Mouse (Mus musculus): ENCODE data around the gene Gm36028. TPM values are rescaled to one million over a fixed set of nuclear protein-coding genes. Genes with fewer than 3 reads are reported as not detected.

Gene Gm36028
- polyA plus RNA-seq, 1 experiment from 2014 or later, result 0.88 TPM

DNA sequence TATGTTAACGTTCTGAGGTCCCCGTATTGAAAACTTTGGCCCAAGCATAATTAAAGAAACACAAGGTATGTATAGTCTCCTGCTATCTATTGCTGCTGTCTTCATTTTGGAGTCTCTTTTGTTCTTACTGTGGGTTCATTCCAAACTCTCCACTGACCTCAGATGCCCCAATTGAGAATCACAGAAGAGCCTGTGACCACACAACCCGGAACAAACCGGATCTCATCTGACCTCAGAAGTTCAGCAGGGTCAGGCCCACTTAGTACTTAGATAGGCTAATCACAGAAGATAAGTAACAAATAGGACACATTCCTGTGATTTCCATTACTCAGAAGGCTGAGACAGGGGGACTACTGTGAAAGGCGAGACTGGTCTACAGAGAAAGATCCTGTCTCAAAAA is 6.4 kb downstream of the Gm36028 start:
- no peaks in the 10 kb centered on the region for H3K36me3 ChIP-seq
- WGBS, result 33% methylated on average over 5 of the region's 5 CpGs
- no peaks in the 10 kb centered on the region for H3K9me3 ChIP-seq
- DNase-seq (ENCODE audit: low spot score), result no peak
- H3K4me3 ChIP-seq, result no peak overlapping the region
- H3K4me1 ChIP-seq, result peaks cover 50% of the 10 kb centered on the region
- H3K27me3 ChIP-seq (ENCODE audit: insufficient read depth, poor library complexity, severe bottlenecking), result no peaks in the 10 kb centered on the region
- H3K27ac ChIP-seq, result 0 out of 2 replicates have a peak overlapping the region, but pooled peaks have one; percentile 42

DNA sequence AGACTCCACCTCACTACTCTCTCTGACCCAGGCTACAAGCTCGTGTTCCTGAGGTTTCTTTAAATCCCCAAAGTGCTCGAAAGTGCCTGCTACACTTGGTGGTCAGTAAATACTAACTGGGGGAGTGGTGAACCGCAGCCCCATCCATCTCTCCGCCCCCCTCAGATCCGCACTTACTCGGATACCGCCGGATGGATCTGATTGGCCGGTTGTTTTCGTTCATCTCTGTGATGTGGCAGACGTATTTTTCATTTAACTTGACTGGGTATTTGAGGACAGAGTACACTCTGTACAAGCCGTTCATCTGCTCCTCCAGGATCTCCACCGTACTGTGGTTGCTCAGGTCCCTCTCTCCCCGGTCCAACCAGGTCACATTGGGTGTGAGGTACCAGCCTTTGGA is 6.9 kb downstream of the Gm36028 start:
- H3K9me3 ChIP-seq, result no peaks in the 10 kb centered on the region
- H3K27ac ChIP-seq, result peak overlapping the region; percentile 37; the same call in 1 of the 2 replicates
- WGBS, result 51% methylated on average over 14 of the region's 14 CpGs
- H3K36me3 ChIP-seq, result no peaks in the 10 kb centered on the region
- 0 out of 2 replicates have a peak overlapping the region, but pooled peaks have one; percentile 4 for H3K4me3 ChIP-seq
- DNase-seq (ENCODE audit: low spot score), result no peak
- peaks cover 50% of the 10 kb centered on the region for H3K4me1 ChIP-seq
- H3K27me3 ChIP-seq (ENCODE audit: insufficient read depth, poor library complexity, severe bottlenecking), result no peaks in the 10 kb centered on the region

DNA sequence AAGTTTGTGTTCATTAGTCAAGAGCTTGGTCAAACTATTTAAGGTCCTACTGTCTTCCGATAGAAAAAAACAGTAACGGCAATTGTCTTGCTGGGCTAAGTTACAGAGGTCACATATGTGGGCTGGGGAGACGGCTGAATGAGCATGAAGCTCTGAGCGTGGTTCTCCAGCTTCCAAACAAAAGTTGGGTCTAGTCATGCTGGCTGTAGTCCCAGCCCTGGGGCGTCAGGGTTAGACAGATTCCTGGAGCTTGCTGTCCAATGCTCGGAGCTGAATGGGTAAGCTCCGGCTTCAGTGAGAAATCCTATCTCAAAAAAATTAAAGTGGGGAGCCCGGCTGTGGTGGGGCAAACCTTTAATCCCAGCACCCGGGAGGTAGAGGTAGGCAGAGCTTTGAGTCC is 7.7 kb downstream of the Gm36028 start:
- H3K9me3 ChIP-seq, result no peaks in the 10 kb centered on the region
- no peak overlapping the region for H3K4me3 ChIP-seq
- 77% methylated on average over 9 of the region's 9 CpGs for WGBS
- H3K27me3 ChIP-seq (ENCODE audit: insufficient read depth, poor library complexity, severe bottlenecking), result no peaks in the 10 kb centered on the region
- DNase-seq (ENCODE audit: low spot score), result no peak
- no peak overlapping the region for H3K27ac ChIP-seq
- H3K4me1 ChIP-seq, result peaks cover 50% of the 10 kb centered on the region
- H3K36me3 ChIP-seq, result no peaks in the 10 kb centered on the region

DNA sequence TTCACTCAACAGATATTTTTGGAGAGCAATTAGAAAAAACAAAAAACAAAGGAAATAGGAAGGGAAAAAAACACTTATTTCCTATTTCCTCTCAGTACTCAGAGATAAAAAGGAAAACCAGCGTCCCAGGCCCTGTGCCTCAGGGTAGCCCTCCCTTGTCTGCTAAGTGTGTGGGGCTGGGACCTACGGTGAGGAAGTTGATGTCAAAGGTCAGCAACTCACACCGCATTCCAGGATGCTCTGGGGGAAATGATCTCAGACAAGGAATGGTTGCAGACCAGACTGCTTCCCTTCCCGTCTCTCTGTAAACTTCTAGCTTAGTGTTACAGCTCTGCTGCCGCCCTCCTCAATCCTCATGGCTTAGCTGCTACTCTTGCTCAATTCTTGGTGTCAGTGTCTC is 9.6 kb downstream of the Gm36028 start:
- Histone ChIP-seq H3K36me3 (no peaks in the 10 kb centered on the region), H3K9me3 (no peaks in the 10 kb centered on the region), H3K4me3 (no peak overlapping the region), H3K4me1 (peaks cover 44% of the 10 kb centered on the region), H3K27me3 (ENCODE audit: insufficient read depth, poor library complexity, severe bottlenecking) (no peaks in the 10 kb centered on the region), H3K27ac (peak overlapping the region; percentile 67; the same call in 1 of the 2 replicates)
- DNase-seq (ENCODE audit: low spot score), result no peak
- WGBS, result 14% methylated on average over 5 of the region's 5 CpGs

DNA sequence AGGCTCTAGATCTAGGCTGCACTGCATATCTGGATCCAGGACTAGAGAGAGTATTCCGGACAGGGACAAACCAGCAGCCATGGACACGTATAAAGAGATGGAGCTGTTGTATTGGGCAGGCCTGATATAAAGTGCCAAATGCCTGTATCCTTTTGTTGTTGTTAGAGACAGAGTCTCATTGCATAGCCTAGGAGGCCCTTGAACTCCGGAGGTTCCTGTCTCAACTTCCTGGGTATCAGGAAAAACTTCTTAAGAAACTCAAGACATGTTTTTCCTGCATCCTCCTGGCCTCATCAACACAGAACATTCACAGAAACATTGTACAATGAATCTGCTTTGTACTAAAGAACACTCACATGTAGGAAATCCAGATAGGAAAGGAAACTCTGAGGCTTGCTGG is 13.9 kb downstream of the Gm36028 start:
- no peaks in the 10 kb centered on the region for H3K36me3 ChIP-seq
- H3K4me1 ChIP-seq, result peaks cover 31% of the 10 kb centered on the region
- no peaks in the 10 kb centered on the region for H3K27me3 ChIP-seq (ENCODE audit: insufficient read depth, poor library complexity, severe bottlenecking)
- no peak overlapping the region for H3K27ac ChIP-seq
- no peak overlapping the region for H3K4me3 ChIP-seq
- no peaks in the 10 kb centered on the region for H3K9me3 ChIP-seq
- WGBS, result 71% methylated on average over 3 of the region's 3 CpGs
- no peak for DNase-seq (ENCODE audit: low spot score)

DNA sequence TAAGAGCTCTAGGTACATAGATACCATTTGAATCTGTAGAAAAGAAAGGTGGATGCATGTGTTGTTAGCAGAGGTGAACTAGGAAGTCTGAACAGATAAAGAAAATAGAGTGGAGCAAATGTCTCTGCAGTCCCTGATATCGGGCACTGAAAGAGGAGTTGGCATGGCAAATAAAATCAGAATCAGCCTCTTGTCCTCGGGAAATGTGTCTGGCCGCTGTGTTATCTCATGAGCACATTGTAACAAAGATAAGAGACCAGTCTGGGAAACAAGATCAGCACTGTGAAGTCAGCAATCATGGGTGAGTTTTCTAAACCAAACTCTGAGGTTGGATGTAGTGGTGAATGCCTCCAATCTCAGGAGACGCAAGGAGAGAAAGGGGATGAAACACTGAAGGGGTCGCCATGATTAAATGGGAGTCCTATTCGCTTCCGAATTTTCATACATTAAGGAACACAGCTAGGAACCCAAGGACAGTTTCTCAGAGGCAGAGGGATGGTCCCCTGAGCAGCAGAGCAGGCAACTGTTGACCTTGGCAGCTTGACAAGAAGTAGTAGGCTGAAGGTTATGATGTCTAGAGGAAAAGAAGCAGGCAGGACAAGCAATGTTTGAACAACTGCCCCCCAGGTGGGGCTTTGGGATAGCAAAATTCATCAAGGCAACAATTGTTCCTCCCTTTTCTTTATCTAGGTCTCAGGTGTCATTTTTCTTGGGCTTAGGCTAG is 15.6 kb downstream of the Gm36028 start:
- WGBS, result 36% methylated on average over 7 of the region's 7 CpGs
- H3K4me1 ChIP-seq, result peaks cover 26% of the 10 kb centered on the region
- no peaks in the 10 kb centered on the region for H3K9me3 ChIP-seq
- H3K27me3 ChIP-seq (ENCODE audit: insufficient read depth, poor library complexity, severe bottlenecking), result no peaks in the 10 kb centered on the region
- no peaks in the 10 kb centered on the region for H3K36me3 ChIP-seq
- no peak overlapping the region for H3K4me3 ChIP-seq
- DNase-seq (ENCODE audit: low spot score), result no peak
- 0 out of 2 replicates have a peak overlapping the region, but pooled peaks have one; percentile 47 for H3K27ac ChIP-seq

DNA sequence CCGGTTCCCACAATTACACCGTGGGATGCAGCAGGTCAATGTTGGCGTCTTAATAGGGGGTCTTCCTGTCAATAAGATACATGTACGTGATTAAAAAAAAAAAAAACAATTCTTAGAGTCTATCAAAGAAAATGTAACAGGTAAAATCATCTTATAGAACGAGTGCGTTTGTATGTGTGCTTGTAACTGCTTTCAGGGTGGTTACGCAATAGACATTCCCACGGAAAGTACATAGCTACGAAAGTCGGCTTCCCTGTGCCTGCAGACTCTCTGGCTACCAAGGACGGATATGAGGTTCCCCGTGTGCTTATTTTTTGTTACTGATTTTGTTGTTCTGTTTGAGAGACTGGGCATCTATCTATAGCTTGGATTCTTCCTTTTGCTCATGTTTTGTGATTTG is 17.2 kb downstream of the Gm36028 start:
- Histone ChIP-seq H3K4me3 (no peak overlapping the region), H3K27me3 (ENCODE audit: insufficient read depth, poor library complexity, severe bottlenecking) (no peaks in the 10 kb centered on the region), H3K9me3 (no peaks in the 10 kb centered on the region), H3K4me1 (peaks cover 23% of the 10 kb centered on the region), H3K36me3 (no peaks in the 10 kb centered on the region), H3K27ac (no peak overlapping the region)
- 73% methylated on average over 12 of the region's 12 CpGs for WGBS
- no peak for DNase-seq (ENCODE audit: low spot score)

DNA sequence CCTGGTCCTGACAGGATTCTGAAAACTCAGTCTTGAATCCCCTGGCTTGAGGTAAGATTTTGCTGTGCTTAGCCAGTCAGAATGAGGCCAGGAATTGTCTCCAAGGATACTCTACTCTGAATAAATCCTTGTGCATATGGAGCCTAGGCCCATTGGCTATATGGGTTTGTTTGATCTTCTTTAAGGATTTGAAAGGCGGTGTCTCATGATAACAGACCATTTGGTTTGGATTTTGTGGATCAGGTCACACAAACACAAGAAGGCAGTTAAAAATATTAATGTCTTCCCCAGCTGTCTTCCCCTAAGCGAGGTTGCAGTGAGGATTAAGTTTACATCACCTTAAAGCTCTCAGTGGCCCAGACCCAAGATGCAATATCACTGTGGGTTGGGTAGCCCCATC is 18.5 kb downstream of the Gm36028 start:
- H3K27me3 ChIP-seq (ENCODE audit: insufficient read depth, poor library complexity, severe bottlenecking), result no peaks in the 10 kb centered on the region
- no peak overlapping the region for H3K4me3 ChIP-seq

DNA sequence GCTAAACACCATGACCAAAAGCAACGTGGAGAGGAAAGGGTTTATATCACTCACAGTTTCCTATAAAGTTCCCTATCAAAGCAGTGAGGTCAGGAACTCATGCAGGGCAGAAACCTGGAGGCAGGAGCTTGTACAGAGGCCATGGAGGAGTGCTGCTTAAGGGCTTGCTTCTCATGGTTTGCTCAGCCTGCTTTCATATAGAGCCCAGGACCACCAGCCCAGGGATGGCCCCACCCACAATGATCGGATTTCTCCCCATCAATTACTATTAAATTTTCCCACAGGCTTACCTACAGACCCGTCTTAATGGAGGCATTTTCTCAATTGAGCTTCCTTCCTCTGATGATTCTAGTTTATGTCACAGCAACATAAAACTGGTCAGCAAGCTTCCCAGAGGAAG is 23.4 kb downstream of the Gm36028 start:
- no peak for DNase-seq (ENCODE audit: low spot score)
- 66% methylated on average over 3 of the region's 3 CpGs for WGBS
- Histone ChIP-seq H3K27ac (no peak overlapping the region), H3K4me1 (no peaks in the 10 kb centered on the region), H3K4me3 (no peak overlapping the region), H3K27me3 (ENCODE audit: insufficient read depth, poor library complexity, severe bottlenecking) (no peaks in the 10 kb centered on the region), H3K36me3 (peaks cover 43% of the 10 kb centered on the region), H3K9me3 (no peaks in the 10 kb centered on the region)

More for the DNA sequence above, 18.5 kb downstream of the Gm36028 start:
- Histone ChIP-seq H3K36me3 (peaks cover 1% of the 10 kb centered on the region), H3K4me1 (peaks cover 23% of the 10 kb centered on the region), H3K27ac (no peak overlapping the region), H3K9me3 (no peaks in the 10 kb centered on the region)
- no peak for DNase-seq (ENCODE audit: low spot score)
- WGBS, result 81% methylated on average over 2 of the region's 2 CpGs

DNA sequence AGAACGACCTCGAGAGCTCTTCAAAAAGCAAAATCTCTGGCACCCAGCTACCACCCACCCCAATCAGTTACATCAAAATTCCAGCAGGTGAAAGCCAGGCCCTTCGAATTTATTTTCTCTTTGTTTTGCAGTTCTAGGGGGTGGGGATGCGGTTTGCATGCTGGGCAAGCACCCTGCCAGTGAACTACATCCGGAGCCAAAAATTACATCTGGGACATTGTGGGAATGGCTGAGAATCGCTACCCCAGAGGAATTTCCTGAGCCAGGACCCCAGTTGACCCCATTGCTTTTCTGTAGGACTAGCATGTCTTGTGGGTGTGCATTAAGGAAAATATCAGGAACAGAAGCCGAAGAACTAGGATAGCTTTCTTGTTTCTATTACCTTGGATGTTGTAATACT is 29.9 kb downstream of the Gm36028 start:
- no peaks in the 10 kb centered on the region for H3K4me1 ChIP-seq
- no peaks in the 10 kb centered on the region for H3K9me3 ChIP-seq
- H3K36me3 ChIP-seq, result peaks cover 93% of the 10 kb centered on the region
- no peaks in the 10 kb centered on the region for H3K27me3 ChIP-seq (ENCODE audit: insufficient read depth, poor library complexity, severe bottlenecking)
- no peak overlapping the region for H3K27ac ChIP-seq
- no peak overlapping the region for H3K4me3 ChIP-seq
- WGBS, result 80% methylated on average over 7 of the region's 7 CpGs
- peak; percentile 39 for DNase-seq (ENCODE audit: low spot score)

DNA sequence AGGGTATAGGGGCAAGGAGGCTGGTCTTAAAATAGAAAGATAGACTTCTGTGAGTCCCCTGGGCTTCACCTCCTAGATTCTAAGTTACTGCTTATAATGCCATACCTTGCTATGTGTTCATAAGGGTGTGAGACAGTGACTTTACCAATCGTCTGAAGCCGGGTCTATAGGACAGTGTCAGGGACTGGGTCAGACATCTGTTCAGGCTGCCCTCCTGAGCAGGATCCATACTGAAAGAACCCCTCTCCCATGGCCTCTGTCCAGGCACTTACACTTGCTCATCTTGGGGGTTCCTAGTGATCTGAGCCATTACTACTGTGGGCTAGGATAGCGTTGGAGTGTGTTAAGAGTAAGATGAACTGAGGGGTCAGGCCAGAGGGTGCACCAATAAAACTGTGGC is 34.7 kb downstream of the Gm36028 start:
- Histone ChIP-seq H3K27me3 (ENCODE audit: insufficient read depth, poor library complexity, severe bottlenecking) (no peaks in the 10 kb centered on the region), H3K4me3 (no peak overlapping the region), H3K27ac (no peak overlapping the region), H3K36me3 (peaks cover 100% of the 10 kb centered on the region), H3K4me1 (no peaks in the 10 kb centered on the region), H3K9me3 (no peaks in the 10 kb centered on the region)
- no peak for DNase-seq (ENCODE audit: low spot score)
- WGBS, result 86% methylated on average over 3 of the region's 3 CpGs

DNA sequence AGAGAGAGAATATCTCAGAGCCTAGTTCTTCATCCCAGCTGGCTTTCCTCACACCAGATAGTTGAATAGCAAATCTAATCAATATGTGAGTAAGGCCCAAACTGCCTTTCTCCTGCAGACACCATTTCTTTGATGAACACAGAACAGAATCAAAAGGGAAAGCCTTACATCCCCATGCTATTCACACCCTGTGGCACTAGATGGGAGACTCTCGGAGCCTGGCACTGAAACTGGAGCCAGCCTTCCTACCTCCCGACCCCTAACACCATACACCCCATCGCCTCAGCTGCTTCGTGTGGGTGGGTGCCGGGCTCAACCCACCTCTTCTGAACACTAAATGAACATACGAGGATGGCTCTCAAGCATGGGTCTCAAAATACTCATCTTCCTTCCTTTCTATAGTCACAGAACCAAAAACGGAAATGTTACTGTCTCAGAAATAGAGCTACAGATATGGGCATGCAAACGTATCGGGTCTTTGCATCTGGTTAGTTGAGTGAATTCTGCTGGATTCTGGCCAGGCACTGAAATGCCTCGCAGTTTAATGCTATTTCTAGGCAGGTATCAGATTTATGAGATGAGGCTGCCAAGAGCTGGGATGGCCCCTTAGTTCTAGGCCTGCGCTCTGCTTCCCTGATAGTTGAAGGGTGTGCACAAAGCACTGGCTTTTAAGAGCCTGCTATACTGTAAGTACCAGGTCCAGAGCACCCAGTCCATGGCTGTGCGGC is 36.0 kb downstream of the Gm36028 start:
- Histone ChIP-seq H3K27me3 (ENCODE audit: insufficient read depth, poor library complexity, severe bottlenecking) (no peaks in the 10 kb centered on the region), H3K27ac (no peak overlapping the region), H3K9me3 (no peaks in the 10 kb centered on the region), H3K4me1 (no peaks in the 10 kb centered on the region), H3K4me3 (no peak overlapping the region), H3K36me3 (peaks cover 100% of the 10 kb centered on the region)
- no peak for DNase-seq (ENCODE audit: low spot score)
- 89% methylated on average over 12 of the region's 12 CpGs for WGBS

DNA sequence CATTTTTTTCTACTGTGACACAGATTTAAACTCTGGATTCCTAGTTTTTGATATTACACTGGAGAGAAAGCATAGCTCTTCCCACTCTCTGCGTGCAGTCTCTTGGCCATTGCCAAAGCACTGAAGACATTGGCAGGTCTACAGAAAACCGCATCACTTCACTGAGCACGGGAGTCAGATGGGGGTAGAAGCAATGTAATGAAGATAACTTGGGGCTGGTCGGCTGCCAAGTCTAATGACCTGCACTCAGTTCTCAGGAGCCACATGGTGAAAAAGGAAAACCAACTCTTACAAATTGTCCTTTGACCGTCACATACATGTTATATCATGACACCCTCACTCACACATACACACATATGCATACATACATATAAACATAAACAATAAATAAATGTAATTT is 37.0 kb downstream of the Gm36028 start:
- 77% methylated on average over 5 of the region's 5 CpGs for WGBS
- H3K27ac ChIP-seq, result no peak overlapping the region
- no peaks in the 10 kb centered on the region for H3K4me1 ChIP-seq
- no peaks in the 10 kb centered on the region for H3K9me3 ChIP-seq
- DNase-seq (ENCODE audit: low spot score), result no peak
- no peaks in the 10 kb centered on the region for H3K27me3 ChIP-seq (ENCODE audit: insufficient read depth, poor library complexity, severe bottlenecking)
- H3K36me3 ChIP-seq, result peaks cover 100% of the 10 kb centered on the region
- no peak overlapping the region for H3K4me3 ChIP-seq

Measured in heart, embryonic 10.5 days (tissue).